Mouse (Mus musculus): ENCODE data around the gene Zbtb7a.

Zbtb7a gene

DNA sequence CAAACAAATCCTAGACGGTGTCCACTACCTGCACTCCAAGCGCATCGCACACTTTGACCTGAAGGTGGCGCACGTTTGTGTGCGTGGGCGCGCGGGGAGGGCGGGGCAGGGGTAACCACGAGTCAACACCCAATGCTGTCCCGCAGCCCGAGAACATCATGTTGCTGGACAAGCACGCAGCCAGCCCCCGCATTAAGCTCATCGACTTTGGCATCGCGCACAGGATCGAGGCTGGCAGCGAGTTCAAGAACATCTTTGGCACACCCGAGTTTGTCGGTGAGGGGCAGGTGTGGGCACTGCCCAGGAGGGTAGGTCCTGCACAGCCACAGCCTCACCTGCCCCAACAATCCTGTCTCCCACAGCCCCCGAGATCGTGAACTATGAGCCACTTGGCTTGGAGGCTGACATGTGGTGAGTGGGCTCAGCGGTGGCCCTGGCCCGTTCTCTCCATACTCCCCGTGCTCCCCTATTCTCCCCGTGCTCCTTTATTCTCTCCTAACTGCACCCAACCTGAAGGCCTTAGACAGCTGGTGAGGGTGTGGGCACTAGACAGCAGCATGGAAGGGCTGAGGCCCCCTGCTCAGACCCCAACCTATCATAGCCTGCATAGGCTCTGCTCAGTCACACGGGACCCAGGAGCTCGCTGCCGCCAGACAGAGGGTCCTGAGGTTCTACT is 55.4 kb downstream of the Zbtb7a start:
- DNase-seq (ENCODE audit: low spot score) = peak; percentile 75

DNA sequence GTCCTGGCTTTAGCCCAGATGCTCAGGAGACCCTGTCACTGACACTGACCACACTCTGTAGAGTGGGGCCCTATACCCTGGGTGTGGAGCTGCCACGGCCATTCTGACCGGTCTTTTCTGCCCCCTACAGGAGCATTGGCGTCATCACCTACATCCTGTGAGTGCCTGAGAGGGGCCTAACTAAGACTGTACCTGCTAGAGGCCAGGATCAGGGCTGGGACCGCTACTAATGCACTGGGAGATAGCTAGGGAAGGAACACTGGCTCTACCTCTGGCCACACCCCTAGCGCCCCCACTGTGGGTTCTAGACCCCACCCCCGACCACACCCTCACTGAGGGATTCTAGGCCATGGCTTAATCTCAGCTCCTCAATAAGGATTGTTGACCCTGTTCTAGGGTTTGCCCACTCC is 55.9 kb downstream of the Zbtb7a start:
- peak; percentile 57 for DNase-seq (ENCODE audit: low spot score)

- no peak for DNase-seq (ENCODE audit: low spot score)
Measured at GRCm38 (mm10) chr10:81191342-81191982, 56.4 kb downstream of the Zbtb7a start.

DNA sequence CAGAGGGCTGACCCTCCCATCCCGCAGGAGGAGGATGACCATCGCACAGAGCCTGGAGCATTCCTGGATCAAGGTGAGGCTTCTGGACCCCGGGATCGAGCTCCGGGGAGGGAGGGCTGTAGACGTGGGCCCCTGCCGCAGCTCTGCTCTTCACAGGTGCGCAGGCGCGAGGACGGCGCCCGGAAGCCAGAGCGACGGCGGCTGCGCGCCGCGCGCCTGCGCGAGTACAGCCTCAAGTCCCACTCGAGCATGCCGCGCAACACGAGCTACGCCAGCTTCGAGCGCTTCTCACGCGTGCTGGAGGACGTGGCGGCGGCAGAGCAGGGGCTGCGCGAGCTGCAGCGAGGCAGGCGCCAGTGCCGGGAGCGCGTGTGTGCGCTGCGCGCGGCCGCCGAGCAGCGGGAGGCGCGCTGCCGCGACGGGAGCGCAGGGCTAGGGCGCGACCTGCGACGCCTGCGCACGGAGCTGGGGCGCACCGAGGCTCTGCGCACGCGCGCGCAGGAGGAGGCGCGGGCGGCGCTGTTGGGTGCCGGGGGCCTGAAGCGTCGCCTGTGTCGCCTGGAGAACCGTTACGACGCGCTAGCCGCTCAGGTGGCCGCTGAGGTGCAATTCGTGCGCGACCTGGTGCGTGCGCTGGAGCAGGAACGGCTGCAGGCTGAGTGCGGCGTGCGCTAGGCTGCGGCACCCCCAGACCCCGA is 57.4 kb downstream of the Zbtb7a start:
- DNase-seq (ENCODE audit: low spot score) = peak; percentile 83

- DNase-seq (ENCODE audit: low spot score) = no peak
Measured at GRCm38 (mm10) chr10:81192968-81193501, 58.0 kb downstream of the Zbtb7a start.

- DNase-seq (ENCODE audit: low spot score) = peak; percentile 74
Measured at GRCm38 (mm10) chr10:81193991-81194774, 59.2 kb downstream of the Zbtb7a start.

DNA sequence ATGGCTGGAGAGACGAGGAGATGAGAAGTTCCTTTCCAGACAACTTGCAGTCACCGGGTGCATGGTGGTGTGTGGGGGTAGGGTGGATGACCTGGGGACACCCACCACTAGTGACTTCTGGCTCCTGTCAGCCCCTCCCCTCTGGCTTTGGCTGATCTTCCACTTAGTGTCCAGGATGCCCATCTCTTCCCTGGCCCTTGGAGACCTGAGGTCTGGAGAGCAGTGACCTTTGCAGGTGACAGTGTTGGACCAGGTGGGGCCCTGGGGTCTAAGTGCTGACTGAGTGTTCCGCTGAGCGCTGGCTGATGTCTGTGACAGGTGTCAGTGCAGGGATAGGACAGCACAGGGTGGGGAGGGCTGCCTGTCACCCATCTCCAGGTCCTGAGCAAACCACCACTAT is 60.3 kb downstream of the Zbtb7a start:
- no peak for DNase-seq (ENCODE audit: low spot score)

DNA sequence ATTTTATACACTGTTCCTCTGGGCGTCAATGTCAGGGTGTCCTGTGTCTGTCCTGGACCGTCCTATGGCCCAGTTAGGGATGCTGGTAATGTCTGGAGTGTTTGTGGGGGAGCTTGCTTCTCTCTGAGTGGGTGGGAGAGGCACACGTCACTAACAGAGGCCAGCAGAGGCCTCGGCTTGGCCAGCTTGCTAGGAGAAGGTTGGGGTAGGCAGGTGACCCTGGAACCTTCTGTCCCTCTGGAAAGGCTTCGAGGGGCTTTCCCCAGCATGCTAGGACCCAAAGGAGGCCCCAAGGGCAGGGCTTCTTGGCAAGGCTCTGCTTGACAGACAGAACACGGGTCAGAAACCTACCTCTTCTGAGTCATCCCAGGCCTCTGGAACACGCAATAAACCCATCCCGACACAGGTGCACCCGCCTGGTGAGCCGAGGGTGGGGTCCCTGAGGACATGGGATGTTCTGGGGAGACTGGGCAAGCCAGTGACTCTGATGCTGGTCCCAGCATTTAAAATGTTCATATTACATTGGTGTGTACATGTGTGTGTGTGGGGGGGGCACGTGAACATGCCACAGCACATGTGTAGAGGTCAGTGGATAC is 61.5 kb downstream of the Zbtb7a start:
- DNase-seq (ENCODE audit: low spot score) = no peak

GRCm38 (mm10) chr10:81197305-81197704 is 62.3 kb downstream of the Zbtb7a start:
- DNase-seq (ENCODE audit: low spot score) = no peak

DNA sequence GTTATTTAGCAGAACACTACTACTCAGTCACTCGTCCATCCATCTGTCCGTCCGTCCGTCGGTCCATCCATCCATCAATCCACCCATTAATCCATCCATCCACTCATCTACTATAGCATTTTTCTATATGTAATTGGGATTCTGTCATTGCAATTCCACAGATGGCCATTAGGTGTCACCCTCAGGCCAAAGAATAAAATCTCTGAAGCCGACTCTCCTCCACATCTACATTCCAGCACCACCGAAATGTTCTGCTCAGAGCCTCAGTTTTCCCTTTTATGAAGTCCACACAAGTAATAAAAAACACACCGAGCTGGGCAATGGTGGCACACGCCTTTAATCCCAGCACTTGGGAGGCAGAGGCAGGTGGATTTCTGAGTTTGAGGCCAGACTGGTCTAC is 63.2 kb downstream of the Zbtb7a start:
- DNase-seq (ENCODE audit: low spot score) = peak; percentile 71

DNA sequence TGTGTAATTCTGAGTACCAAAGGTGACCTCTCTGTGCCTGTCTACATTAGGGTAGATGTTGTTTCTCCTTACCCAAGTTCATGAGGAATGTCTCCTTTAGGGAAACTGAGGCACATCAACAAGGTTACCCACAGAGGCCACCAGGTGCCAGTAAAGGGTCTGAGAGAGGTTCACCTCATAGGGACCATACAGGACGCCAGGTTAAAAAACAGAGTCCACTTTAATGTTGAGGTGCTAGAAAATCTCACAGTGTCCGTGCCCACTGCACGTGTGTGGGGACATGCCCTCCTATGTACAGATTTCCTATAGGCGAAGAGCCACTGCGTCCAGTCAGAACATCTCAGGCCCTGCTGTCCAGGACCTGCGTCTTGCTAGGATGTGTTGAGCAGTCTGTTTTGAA is 64.0 kb downstream of the Zbtb7a start:
- no peak for DNase-seq (ENCODE audit: low spot score)

GRCm38 (mm10) chr10:81200141-81200540 is 65.1 kb downstream of the Zbtb7a start:
- no peak for DNase-seq (ENCODE audit: low spot score)

- no peak for DNase-seq (ENCODE audit: low spot score)
Measured at GRCm38 (mm10) chr10:81200605-81201287, 65.7 kb downstream of the Zbtb7a start.

- DNase-seq (ENCODE audit: low spot score) = peak; percentile 40
Measured at GRCm38 (mm10) chr10:81201807-81202758, 67.1 kb downstream of the Zbtb7a start, which contains the start of gene Nmrk2. Nmrk2 (minus strand) TSS chr10:81202051.

All from testis, postnatal 10 days (tissue).